ENCODE assay signal across 9 mouse cellular contexts in genomic region chr13:49021693-49022092, GRCm38 (mm10). TPM values are rescaled to one million over a fixed set of nuclear protein-coding genes. Genes with fewer than 3 reads are reported as not detected.
A peak's percentile ranks its signal among the peaks of the same experiment; 100 is the strongest.
DNase-seq lines count a peak whose midpoint lies in the region; ATAC-seq and TF ChIP-seq lines count a peak whose summit lies in the region.
"Had no signal": no experiment of that assay in that cellular context is flagged by ENCODE, and none has a peak within 500 bp of the region (broad histone marks: within the 10 kb centered on the region; RNA-seq: fewer than 3 reads in every experiment).

No protein-coding gene starts in this region.

- no peak overlapping the region for H3K4me3 ChIP-seq in kidney, embryonic 15.5 days (replicated peaks)
- H3K4me3 ChIP-seq in lung, adult 2 months (replicated peaks; ENCODE audit: extremely low read depth, low read depth, low read length), result no peak overlapping the region
- H3K4me3 ChIP-seq in hindbrain, embryonic 13.5 days, result no peak overlapping the region
- H3K4me3 ChIP-seq: heart, embryonic 15.5 days had no signal

- 0 out of 2 replicates have a peak, but pooled peaks cover 7% of the 10 kb centered on the region for H3K9me3 ChIP-seq in kidney, embryonic 15.5 days (replicated peaks)
- H3K9me3 ChIP-seq in hindbrain, embryonic 13.5 days, result no peaks in the 10 kb centered on the region

- H3K4me1 ChIP-seq in kidney, embryonic 15.5 days, result peaks cover 10% of the 10 kb centered on the region
- H3K4me1 ChIP-seq in lung, adult 2 months (ENCODE audit: control insufficient read depth, insufficient read depth, low read length), result no peaks in the 10 kb centered on the region
- H3K4me1 ChIP-seq in hindbrain, embryonic 13.5 days (replicated peaks), result peaks cover 9% of the 10 kb centered on the region

- H3K27ac ChIP-seq in kidney, embryonic 15.5 days, result no peak overlapping the region
- no peak overlapping the region for H3K27ac ChIP-seq in hindbrain, embryonic 13.5 days
- H3K27ac ChIP-seq: heart, embryonic 15.5 days had no signal

- H3K27me3 ChIP-seq in kidney, embryonic 15.5 days, result no peaks in the 10 kb centered on the region
- no peaks in the 10 kb centered on the region for H3K27me3 ChIP-seq in hindbrain, embryonic 13.5 days
- H3K27me3 ChIP-seq: heart, embryonic 15.5 days had no signal

- DNase-seq in kidney, postnatal 10 days, result peak; percentile 47
- DNase-seq in MN1 (ENCODE audit: low spot score), result peak; percentile 20
- peak; percentile 28 for DNase-seq in brain, adult 2 months (ENCODE audit: low read depth, low spot score)
- DNase-seq in lung, adult 2 months, result no peak
- peak; percentile 66 for DNase-seq in testis, postnatal 10 days (ENCODE audit: low spot score)
- no peak for DNase-seq in ovary, postnatal 10 days (ENCODE audit: low spot score)

- TF ChIP-seq POLR2A in lung, adult 2 months (IDR thresholded peaks at IDR 0.05; ENCODE audit: borderline replicate concordance, extremely low read depth, low read depth, low read length), result no peak

- H3K36me3 ChIP-seq in kidney, embryonic 15.5 days, result no peaks in the 10 kb centered on the region
- H3K36me3 ChIP-seq in hindbrain, embryonic 13.5 days, result no peaks in the 10 kb centered on the region

- peak; percentile 48 for TF ChIP-seq CTCF in lung, adult 2 months (IDR thresholded peaks at IDR 0.05; ENCODE audit: insufficient read depth, low read length)

- no peak overlapping the region for H3K4me2 ChIP-seq in kidney, embryonic 15.5 days
- H3K4me2 ChIP-seq in hindbrain, embryonic 13.5 days, result no peak overlapping the region
- H3K4me2 ChIP-seq: heart, embryonic 15.5 days had no signal

- 68% methylated on average over 3 of the region's 3 CpGs for WGBS in kidney, embryonic 15.5 days
- 63% methylated on average over 3 of the region's 3 CpGs for WGBS in lung, adult 2 months
- WGBS in hindbrain, embryonic 13.5 days, result 59% methylated on average over 3 of the region's 3 CpGs

- H3K9ac ChIP-seq in kidney, embryonic 15.5 days, result no peak overlapping the region
- no peak overlapping the region for H3K9ac ChIP-seq in hindbrain, embryonic 13.5 days
- H3K9ac ChIP-seq: heart, embryonic 15.5 days had no signal

- no peak for ATAC-seq in kidney, embryonic 15.5 days (replicated peaks; ENCODE audit: low FRiP score)
- no peak for ATAC-seq in hindbrain, embryonic 13.5 days (ENCODE audit: low FRiP score)

RNA-seq across cellular contexts. Expression of gene Fam120a, which starts 53.9 kb away (rescaled TPM):
- polyA plus RNA-seq in kidney, embryonic 15.5 days (2015; fragmentation: Nextera tagmentation; extraction: Ambion mirVana), result 24.4 and 25.5 TPM in 2 replicates
- polyA plus RNA-seq in lung, adult 2 months (2012; rRNA removed), result 58.5 and 64.0 TPM in 2 replicates
- 12.2 and 12.4 TPM in 2 replicates for polyA plus RNA-seq in hindbrain, embryonic 13.5 days (2015; fragmentation: Nextera tagmentation; extraction: Ambion mirVana)

Comparison
In these comparisons a context has a peak if more than half of its experiments do, and no peak if none do; other contexts are left out.
1. DNase-seq: peak in kidney, postnatal 10 days (single experiment), MN1 (single experiment), brain, adult 2 months (single experiment) and testis, postnatal 10 days (single experiment); none in lung, adult 2 months (single experiment) and ovary, postnatal 10 days (single experiment).